Mouse (Mus musculus) naive thymus-derived CD4-positive, alpha-beta T cell, adult 2 months (primary cell): ENCODE results near the gene Megf11.

ENCODE experiments used
- DNase-seq: peaks from one replicate; pipeline ENCODE4 v3.0.0-alpha.2; 2011; ENCODE audit warnings: low read depth

Gene Megf11

DNA sequence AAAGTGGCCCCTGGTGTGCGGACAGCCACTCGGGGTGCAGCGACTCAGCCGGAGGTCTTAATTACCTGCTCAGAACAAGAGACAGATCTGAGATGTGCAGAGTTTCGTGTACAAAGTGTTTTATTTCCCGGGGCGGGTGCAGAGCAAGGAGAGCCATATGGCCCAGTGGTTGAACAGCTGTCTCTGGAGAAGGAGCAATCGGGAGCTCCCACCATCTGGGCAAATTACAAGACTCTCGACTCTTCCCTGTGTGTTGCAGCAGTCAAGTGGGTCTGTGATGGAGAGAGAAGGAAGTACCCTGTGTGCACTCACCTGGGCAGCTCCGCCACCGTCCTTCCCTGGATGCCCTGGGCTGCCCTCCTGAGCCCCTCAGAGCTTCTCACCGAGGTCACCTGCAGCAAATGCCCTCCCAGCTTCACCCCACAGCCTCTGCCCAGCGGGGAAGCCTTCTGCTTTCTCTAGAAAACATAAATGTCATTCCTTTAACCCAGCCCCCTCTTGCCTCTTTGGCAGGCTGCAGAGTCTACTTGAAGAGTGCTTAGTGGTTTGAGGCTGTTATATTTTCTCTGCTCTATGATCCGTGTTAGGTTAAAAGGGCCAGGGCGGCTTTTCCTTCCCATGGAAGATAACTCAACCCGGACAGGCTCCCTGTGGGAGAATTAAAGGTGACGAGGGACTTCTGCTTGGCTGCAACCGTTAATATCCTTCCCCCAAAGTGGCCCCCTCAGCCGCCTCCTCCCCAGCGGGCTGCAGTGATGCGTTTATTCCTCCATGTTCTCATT, 138.0 kb downstream of the Megf11 start:
- DNase-seq, result no peak

DNA sequence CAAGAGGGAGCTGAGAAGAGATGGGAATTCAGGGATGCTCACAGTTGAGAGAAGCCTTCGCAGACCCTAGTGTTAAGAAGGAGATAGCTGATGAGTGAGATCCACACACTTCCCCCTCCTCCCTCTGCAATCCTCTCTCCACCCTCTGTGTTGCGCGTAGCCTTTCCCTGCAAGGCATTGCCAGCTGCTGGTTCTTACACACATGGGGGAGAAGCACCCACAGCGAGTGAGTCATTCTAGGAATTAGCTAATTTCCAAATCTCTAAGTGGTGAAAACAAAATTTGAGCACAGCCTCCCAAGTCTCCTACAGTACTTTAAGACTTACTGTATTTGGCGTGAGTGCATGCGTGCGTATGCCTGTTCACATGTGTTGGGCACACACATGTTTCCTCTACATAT, 142.6 kb downstream of the Megf11 start:
- DNase-seq, result no peak

DNA sequence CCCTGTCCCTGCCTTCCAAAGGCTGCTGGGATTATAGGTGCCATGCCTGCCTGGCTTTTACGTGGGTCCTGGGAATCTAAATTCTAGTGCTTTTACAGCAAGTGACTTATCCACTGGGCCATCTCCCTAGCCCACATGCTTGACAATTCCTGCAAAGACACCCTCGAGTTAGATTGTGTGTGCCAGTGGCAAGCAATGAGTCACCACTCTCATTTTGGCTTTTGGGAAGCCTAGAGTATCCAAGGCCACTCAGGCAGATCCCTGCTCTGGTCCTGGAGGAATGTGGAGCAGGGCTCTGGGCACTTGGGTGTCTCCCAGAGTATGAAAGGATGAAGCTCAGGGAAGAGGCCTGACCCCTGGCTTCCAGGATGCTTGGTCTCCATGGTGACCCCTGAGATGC, 143.2 kb downstream of the Megf11 start:
- no peak for DNase-seq

DNA sequence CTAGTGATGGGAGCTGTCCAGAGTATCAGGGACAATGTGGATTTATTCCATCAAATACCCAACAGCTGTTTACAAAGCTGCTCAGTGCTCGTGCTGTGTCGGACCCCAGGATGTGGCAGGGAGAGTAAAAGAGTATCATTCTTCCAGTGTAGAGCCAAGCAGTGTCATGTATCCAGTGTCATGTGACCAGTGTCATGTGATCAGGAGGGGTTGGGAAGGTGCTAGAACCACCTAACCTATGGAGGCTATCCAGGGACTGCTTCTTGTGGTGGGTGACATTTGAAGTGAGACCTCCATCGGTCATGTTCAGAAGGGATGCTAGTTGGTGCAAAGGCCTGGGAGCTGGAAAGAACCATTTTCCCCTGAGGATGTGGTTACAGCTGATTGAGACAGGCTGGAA, 146.5 kb downstream of the Megf11 start:
- DNase-seq, result no peak

DNA sequence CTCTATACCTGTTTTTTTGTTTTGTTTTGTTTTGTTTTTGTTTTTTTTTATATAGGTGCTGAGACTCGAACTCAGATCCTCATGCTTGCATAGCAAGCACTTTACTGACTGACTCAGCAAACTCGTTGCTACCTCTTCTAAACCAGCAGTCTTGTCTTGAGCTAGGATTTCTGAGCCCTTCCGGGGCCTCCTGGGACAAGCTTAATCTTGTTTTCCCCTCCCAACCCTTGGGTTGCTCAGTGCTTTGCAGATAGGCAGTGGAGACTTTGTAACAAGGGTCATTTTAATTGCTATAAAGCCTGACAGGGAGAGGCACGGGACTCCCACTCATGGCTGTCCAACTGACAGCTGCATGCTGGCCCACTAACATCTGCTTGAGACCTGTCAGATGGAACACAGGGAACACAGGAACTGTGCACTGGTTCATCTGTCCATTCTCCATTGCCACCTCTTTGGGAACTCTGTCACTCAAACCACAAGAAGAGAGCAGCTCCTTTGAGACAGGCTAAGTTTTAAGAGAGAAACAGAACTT, 147.4 kb downstream of the Megf11 start:
- DNase-seq, result no peak

DNA sequence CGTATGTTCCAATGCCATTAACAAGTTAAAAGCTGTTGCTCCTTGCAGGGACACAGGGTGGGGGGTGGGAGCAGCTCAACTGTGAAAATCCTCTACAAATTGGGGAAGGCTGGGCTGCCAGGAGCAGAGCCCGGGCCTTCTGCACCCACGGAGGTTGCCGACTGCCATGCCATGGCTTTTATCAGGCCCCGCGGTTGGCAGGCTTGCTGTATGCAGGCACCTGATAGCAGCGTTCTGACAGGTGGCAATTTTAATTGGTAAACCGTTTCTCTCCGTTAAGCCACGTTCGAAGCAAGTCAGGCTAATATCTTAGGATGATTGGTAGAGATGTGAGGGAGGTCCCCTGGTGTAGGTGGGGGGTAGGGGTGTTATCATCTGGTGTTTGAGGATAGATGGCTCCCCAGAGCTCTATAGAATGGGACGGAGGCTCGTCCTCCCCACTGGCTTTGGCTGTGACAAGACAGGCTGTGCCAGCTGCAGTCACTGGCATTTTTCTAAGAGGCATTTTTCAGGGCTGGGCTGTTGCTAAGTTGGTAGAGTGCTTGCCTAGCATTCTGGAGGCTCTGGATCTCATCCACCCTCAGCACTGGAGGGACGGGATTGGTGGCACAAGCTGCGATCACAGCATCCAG, 148.2 kb downstream of the Megf11 start:
- DNase-seq, result no peak

DNA sequence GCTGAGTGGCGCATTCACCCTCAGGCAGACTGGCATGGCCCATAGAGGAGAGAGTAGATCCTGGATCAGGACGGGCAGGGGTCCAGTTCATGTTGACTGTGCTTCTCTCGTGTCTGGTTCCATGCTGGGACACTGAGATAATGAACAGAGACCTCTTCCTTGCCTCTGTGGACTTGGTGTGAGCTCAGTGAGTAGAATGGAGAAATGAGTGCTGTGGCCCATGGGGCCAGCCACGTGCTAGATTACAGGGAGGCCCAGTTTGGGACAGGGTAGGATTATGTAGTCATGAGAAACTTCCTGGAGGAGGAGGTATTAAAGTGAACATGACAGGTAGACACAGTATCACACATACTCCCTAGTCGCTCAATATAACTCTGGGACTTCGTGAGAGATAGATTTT, 148.9 kb downstream of the Megf11 start:
- DNase-seq, result no peak

DNA sequence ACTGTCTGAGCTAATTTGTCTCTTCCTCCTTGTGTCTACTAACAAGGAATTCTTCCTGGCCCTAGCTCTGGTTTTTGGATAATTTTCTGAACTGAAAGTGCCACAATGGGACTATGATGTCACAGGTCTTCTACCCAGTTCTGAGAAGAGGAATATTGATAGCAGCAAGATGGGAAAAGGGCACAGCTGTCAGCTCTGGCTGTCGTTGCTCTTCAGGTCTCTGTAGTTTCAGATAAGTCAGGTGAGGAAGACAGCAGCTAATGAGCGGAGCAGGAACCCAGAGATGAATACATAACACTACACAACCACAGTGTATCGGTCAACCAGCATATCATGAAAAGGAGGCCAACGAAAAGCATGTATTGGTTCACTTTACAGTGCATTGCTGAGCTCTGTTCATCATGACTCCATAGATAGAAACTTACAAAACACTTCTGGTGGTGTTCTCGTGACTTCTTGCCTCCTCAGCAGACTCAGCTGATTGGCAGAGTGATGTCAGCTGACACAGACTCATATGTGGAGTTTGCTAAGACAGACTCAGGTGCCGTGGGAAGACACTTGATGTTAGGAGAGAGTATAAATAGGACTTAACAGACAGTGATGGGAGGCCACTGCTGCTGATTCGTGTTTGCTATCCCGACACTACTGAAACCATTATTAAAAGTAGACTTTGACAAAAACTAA, 149.6 kb downstream of the Megf11 start:
- DNase-seq, result no peak

DNA sequence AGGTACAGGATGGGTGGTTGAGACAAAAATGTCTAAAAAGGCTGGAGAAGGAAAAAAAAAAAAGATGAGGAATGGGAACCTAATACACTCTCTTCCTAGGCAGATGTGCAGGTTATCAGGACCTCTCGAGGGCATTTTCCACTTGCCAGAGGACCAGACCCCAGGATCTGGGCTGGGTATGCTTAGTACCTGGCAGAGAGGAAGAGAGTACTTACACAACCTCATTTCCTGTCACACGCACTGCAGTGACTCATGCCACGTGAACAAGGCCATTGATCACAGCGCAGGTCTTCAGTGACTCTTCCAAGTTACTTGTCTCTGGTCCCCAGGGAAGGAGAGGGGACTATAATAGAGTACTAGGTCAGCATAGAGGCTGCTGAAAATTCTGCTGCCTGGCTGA, 152.4 kb downstream of the Megf11 start:
- no peak for DNase-seq

DNA sequence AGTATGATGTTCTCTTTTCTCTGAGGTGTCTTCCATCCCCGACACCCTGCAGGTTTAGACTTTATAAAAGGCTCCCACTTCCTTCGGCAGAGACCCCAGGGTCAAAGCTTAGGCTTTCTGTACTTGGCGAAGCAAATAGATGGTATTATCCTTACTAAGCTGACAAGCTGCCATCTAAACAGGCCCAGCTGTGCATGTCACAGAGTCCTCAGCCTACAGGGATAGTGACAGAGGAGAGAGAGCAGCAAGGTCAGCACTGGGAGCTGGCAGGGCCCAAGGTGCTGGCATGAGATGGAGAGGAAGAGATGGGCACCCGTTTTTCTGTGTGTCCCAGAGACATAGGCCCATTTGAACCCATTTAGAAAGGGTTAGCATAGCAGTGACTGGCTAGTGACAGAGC, 156.8 kb downstream of the Megf11 start:
- DNase-seq, result no peak

DNA sequence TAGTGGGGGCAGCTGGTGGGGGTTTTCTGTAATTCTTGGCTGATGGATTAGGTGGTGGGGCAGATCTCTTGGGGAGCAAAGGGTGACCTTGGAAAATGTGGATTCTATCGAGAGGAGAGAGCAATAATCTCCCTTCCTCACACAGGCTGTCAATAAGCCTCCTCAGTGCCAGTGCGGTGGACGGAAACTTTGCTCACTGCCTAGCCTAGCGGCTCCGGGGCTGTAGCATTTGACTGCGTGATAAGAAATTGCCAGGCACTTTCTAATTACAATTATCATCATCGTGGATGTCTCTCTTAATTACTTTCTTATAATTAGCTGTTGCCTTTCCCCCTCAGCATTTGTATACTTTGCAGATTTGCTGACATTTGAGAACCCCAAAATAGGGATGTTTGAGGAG, 157.7 kb downstream of the Megf11 start:
- no peak for DNase-seq

DNA sequence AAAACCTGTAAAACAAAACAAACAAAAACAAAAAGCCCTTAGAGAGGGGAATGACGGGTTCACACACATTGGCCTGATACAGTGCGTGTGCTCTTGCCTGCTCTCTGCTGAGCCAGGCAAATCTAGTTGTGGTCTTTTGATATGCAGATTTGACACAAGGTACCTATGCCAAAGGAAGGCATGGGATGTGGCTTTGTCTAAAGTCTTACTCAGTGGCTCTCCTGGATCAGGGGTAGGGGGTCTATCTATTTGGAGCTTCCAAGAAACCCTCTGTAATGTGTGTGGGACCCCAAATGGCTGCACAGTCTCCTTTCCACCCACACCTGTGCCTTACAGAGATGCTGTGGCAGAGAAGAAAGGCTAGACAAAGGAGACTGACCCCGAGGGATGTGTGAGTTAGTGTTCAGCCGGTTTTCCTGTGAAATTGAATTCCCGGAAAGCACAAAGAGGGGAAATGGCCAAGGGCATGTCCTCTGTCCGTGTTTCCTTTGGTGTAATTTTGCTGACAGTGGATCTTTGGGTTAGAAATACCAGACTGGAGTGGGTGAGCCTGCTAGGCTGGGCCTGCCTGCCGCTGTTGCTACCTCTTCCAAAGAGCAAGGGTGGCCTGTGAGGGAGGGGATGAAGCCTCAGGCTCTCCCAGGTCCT, 161.0 kb downstream of the Megf11 start:
- DNase-seq, result no peak

DNA sequence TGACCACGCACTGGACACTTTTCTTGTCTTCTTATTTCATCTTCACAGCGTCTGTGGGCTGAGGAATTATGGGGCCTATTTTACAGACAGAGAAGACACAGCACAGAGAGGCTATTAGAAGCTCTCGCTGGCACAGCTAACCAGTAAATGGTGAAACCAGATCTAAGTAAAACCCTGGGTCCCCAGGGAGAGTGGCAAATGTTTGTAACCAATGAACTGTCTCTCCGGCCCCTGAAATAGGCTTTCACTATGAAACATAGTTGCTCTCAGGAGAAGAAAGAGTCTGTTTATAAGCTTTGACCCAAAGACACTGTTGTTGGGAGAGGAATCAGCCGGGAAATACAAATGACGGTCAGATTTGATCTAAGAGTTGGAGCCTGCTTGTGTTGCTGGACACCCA, 162.9 kb downstream of the Megf11 start:
- DNase-seq, result no peak

DNA sequence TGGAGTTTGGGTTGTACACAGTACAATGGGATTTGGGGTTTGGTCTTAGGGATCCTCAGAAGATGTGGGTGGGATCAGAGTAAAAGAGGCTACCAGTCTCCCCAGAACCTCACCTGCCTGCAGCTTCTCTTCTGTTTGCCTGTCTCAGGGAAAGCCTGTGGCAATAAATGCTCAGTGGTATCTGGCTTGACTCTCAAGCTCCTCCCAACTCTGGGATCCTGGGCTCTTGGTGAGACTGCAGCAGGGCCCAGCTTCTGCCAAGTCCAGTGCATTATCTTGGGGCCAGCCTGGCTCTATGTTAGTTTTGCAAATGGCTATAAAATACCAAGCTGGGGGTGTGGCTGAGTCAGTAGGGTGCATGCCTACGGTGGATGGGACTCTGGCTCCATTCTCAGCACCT, 165.9 kb downstream of the Megf11 start:
- no peak for DNase-seq

DNA sequence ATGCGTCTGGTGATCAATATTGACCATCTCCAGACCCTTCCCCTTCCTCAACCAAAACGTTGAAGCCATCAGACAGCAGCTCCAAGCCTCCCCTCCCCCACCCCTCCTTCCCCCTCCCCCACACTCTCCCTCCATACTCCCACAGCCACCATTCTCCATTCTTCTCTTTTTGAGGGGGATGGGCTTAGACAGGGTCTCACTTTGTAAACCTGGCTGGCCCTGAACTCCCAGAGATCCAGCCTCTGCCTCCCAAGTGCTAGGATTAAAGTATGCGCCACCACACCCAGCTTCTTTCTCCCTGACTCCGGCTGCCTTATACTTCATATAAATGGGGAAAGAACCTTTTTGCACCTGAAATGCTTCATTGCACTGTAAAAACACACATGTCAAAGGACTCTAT, 166.6 kb downstream of the Megf11 start:
- no peak for DNase-seq

DNA sequence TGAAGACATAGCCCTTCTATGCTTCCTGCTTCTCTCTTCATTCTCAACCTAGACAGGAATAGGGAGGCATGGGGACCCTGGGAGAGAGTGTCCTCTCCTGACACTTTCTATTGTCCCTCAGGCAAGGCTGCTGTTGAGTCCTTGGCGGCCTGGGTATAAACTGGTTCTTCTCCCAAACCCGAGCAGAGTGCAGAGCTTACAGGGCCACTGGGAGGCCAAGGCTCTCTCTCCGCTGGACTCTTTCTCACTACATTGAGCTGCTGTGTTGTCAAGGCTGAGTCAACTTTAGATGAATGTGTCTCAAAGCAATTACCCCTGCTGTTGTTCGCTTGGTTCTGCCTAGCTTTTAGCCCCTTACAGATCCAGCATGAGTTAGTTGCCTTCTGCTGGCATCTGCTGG, 168.0 kb downstream of the Megf11 start:
- no peak for DNase-seq

DNA sequence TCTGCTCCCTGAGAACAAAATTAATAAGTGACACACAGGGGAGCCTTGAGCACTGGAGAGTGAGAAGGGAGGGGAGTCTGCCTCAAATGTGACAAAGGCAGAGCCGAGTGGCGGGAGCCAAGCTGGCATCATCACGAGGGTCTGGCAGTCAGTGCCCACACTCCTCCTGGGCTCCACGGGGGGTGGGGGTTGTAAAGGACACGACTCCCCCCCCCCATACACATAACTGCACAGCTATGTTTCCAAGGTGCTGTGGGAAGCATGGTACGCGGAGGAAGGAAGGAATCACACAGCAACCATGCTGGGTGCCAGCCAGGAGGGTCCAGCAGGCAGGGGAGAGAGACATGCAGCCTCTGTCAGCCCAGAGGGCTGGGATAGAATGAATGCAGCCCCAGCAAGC, 170.2 kb downstream of the Megf11 start:
- DNase-seq, result no peak

DNA sequence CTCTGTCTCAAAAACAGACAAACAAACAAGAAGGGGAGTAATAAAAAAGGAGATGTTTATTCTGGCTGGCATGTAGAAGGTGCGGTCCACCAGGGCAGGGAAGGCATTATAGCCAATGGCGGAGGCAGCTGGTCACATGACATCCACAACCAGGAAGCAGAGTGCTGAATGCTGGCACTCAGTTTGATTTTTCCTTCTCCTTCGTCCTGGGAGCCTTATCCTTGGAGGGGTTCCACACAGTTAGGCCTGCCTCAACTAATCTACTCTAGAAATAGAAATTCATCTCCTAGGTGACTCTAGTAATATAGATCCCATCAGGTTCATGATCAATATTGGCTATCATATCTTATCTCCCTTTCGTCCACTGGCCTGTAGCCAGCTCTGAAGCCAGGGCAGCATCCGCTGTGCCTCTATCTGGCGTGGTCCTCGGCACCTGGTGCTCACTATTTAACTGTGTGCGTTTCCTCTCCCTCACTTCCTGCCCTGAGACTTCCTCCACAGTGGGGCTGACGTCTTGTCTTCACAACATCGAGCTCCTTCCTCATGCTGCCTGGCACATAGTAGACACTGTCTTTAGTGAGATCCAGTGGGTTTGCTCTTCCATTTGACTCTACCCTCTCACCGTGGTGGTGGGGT, 171.8 kb downstream of the Megf11 start:
- DNase-seq, result no peak

DNA sequence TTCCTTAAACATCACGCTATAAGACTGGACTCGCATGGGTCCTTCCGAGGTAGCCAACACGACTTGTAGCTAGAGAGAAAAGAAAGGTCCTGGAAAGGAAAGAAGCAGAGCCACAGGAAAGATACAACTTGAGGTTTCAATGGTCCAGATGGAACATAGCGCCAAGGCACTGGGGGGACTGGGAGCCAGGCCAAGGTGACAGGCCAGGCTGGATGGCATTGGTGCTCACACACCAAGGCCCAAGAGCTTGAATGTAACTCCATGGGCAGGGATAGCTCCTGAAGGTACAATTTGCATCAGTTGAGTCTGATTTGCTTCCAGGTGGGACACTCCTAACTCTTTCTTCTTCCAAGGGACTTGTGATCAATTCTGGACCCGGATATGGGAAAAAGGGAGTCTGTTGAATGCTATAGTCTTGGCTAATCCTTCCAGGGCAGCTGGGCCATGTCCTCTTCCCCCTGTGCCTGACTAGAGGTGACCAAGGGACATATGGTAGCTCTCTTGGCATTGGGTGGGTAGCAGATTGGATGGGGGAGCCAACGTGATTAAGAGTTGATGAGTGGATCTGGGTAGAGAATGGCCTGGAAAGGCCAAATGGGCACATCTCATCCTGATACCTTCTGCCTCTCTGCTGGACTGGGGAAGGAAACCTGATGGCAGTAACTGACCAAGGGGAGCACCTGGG, 172.6 kb downstream of the Megf11 start:
- no peak for DNase-seq

DNA sequence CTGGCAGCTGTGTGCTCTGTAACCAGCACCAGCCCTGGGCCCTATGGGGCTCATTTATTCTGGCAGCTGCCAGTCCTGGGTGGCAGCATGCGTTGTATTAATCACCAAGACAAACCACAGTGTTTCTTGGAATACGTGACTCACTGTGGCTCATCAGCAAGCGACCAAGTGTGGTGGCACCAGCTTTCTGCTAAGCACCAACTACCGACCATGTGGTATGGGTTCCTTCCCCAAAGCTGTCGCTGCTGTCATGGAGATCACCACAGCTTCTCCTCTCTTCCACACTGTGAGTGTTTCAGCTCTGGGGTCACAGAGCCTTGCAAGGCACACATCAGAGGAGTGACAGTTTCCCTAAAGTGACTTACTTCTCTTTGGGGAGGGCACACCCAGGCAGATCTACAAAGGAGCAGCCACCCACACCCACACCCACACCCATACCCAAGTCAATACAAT, 178.9 kb downstream of the Megf11 start:
- DNase-seq, result peak; percentile 3

DNA sequence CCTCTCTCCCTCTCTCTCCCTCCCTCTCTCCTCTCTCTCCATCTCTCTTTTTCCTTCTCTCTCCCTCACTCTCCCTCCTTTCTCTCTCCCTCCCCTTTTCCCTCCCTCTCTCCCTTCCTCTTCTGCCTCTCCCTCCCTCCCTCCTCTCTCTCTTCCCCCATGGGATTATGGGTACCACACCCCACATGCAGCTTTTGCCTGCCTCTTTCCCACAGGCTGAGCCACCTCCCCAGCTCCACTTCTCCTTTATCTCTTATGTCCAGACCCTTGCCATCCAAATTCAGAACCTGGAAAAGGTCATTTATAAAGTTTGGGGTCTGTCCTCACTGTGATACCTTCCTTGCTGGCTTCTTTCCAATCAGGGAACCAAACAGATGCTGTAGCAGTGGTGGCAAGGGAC, 180.5 kb downstream of the Megf11 start:
- no peak for DNase-seq
